In genomic region chr8:116265591-116265990, GRCm38 (mm10) we compare ENCODE assay signal across 25 mouse cellular contexts.
A peak's percentile ranks its signal among the peaks of the same experiment; 100 is the strongest.
DNase-seq lines count a peak whose midpoint lies in the region; ATAC-seq and TF ChIP-seq lines count a peak whose summit lies in the region.
"Had no signal": no experiment of that assay in that cellular context is flagged by ENCODE, and none has a peak within 500 bp of the region (broad histone marks: within the 10 kb centered on the region; RNA-seq: fewer than 3 reads in every experiment).

No protein-coding gene starts in this region.

- TF ChIP-seq POLR2A in liver, adult 2 months (IDR thresholded peaks at IDR 0.05; ENCODE audit: extremely low read depth, insufficient read depth, low read length) = no peak

- no peaks in the 10 kb centered on the region for H3K9me3 ChIP-seq in liver, postnatal 0 days (ENCODE audit: low read length)
- no peaks in the 10 kb centered on the region for H3K9me3 ChIP-seq in intestine, postnatal 0 days (ENCODE audit: control insufficient read depth)
- H3K9me3 ChIP-seq in stomach, postnatal 0 days (ENCODE audit: control insufficient read depth, low read length) = no peaks in the 10 kb centered on the region
- H3K9me3 ChIP-seq: embryonic facial prominence, embryonic 12.5 days; embryonic facial prominence, embryonic 15.5 days; heart, embryonic 10.5 days; hindbrain, embryonic 12.5 days; hindbrain, embryonic 15.5 days had no signal

- no peak for ATAC-seq in liver, postnatal 0 days
- ATAC-seq in intestine, postnatal 0 days = peak; percentile 77
- ATAC-seq in stomach, postnatal 0 days (ENCODE audit: low FRiP score, low TSS enrichment) = peak; percentile 66; the same call in 1 of the 2 replicates
- no peak for ATAC-seq in monocyte, adult 5-6 weeks (replicated peaks; ENCODE audit: insufficient number of reproducible peaks, low FRiP score, low TSS enrichment, poor library complexity, severe bottlenecking)
- ATAC-seq: forebrain, embryonic 14.5 days; forebrain, postnatal 0 days; Patski had no signal

- H3K4me3 ChIP-seq in liver, adult 2 months (ENCODE audit: insufficient read depth, low read depth, low read length) = no peak overlapping the region
- no peak overlapping the region for H3K4me3 ChIP-seq in liver, postnatal 0 days (ENCODE audit: low read depth, low read length)
- H3K4me3 ChIP-seq in intestine, postnatal 0 days (ENCODE audit: low read depth, low read length) = no peak overlapping the region
- no peak overlapping the region for H3K4me3 ChIP-seq in stomach, postnatal 0 days (ENCODE audit: low read depth, low read length)
- H3K4me3 ChIP-seq: embryonic facial prominence, embryonic 12.5 days; embryonic facial prominence, embryonic 15.5 days; gastrocnemius, adult 2 months; heart, adult 2 months; heart, embryonic 10.5 days; hindbrain, embryonic 12.5 days; hindbrain, embryonic 15.5 days had no signal

- H3K4me2 ChIP-seq in liver, postnatal 0 days (ENCODE audit: low read depth, low read length) = no peak overlapping the region
- H3K4me2 ChIP-seq in intestine, postnatal 0 days (replicated peaks; ENCODE audit: low read depth) = no peak overlapping the region
- H3K4me2 ChIP-seq in stomach, postnatal 0 days (replicated peaks; ENCODE audit: low read depth) = no peak overlapping the region
- H3K4me2 ChIP-seq: embryonic facial prominence, embryonic 12.5 days; embryonic facial prominence, embryonic 15.5 days; hindbrain, embryonic 12.5 days; hindbrain, embryonic 15.5 days had no signal

- no peaks in the 10 kb centered on the region for H3K27me3 ChIP-seq in liver, adult 2 months (ENCODE audit: control insufficient read depth, insufficient read depth, low read length)
- no peaks in the 10 kb centered on the region for H3K27me3 ChIP-seq in liver, postnatal 0 days (ENCODE audit: insufficient read depth, low read length)
- no peaks in the 10 kb centered on the region for H3K27me3 ChIP-seq in intestine, postnatal 0 days (replicated peaks; ENCODE audit: control insufficient read depth, insufficient read depth, low read length)
- H3K27me3 ChIP-seq in stomach, postnatal 0 days (ENCODE audit: control insufficient read depth, insufficient read depth, low read length) = no peaks in the 10 kb centered on the region
- H3K27me3 ChIP-seq: embryonic facial prominence, embryonic 12.5 days; embryonic facial prominence, embryonic 15.5 days; hindbrain, embryonic 12.5 days; hindbrain, embryonic 15.5 days had no signal

- peaks cover 7% of the 10 kb centered on the region; the same call in 1 of the 2 replicates for H3K4me1 ChIP-seq in liver, adult 2 months (ENCODE audit: control insufficient read depth, insufficient read depth, low read length)
- no peaks in the 10 kb centered on the region for H3K4me1 ChIP-seq in liver, postnatal 0 days (ENCODE audit: insufficient read depth)
- H3K4me1 ChIP-seq in intestine, postnatal 0 days (replicated peaks; ENCODE audit: control insufficient read depth, insufficient read depth, low read length) = peaks cover 10% of the 10 kb centered on the region
- no peaks in the 10 kb centered on the region for H3K4me1 ChIP-seq in stomach, postnatal 0 days (replicated peaks; ENCODE audit: control insufficient read depth, insufficient read depth)
- H3K4me1 ChIP-seq: embryonic facial prominence, embryonic 15.5 days had no signal

- no peak for TF ChIP-seq CTCF in liver, adult 2 months (IDR thresholded peaks at IDR 0.05; ENCODE audit: low read depth, low read length)
- TF ChIP-seq CTCF in liver, postnatal 0 days (IDR thresholded peaks at IDR 0.05; ENCODE audit: low read depth) = no peak
- TF ChIP-seq CTCF in intestine, postnatal 0 days (IDR thresholded peaks at IDR 0.05; ENCODE audit: low read depth) = no peak
- TF ChIP-seq CTCF in stomach, postnatal 0 days (IDR thresholded peaks at IDR 0.05; ENCODE audit: low read depth) = no peak

- no peaks in the 10 kb centered on the region for H3K36me3 ChIP-seq in liver, adult 2 months (ENCODE audit: control insufficient read depth, insufficient read depth, low read length)
- H3K36me3 ChIP-seq in liver, postnatal 0 days (replicated peaks; ENCODE audit: insufficient read depth, low read length) = no peaks in the 10 kb centered on the region
- no peaks in the 10 kb centered on the region for H3K36me3 ChIP-seq in intestine, postnatal 0 days (ENCODE audit: control insufficient read depth, insufficient read depth)
- H3K36me3 ChIP-seq in stomach, postnatal 0 days (ENCODE audit: control insufficient read depth, insufficient read depth, low read length) = no peaks in the 10 kb centered on the region
- H3K36me3 ChIP-seq: embryonic facial prominence, embryonic 12.5 days; embryonic facial prominence, embryonic 15.5 days; G1E; heart, embryonic 10.5 days; hindbrain, embryonic 12.5 days; hindbrain, embryonic 15.5 days had no signal

- H3K27ac ChIP-seq in liver, adult 2 months (replicated peaks; ENCODE audit: insufficient read depth, low read depth, low read length) = no peak overlapping the region
- H3K27ac ChIP-seq in liver, postnatal 0 days (ENCODE audit: low read depth) = no peak overlapping the region
- H3K27ac ChIP-seq in intestine, postnatal 0 days (ENCODE audit: low read depth, low read length) = no peak overlapping the region
- no peak overlapping the region for H3K27ac ChIP-seq in stomach, postnatal 0 days (replicated peaks)
- H3K27ac ChIP-seq: embryonic facial prominence, embryonic 12.5 days; embryonic facial prominence, embryonic 15.5 days; gastrocnemius, adult 2 months; heart, adult 2 months; heart, embryonic 10.5 days; hindbrain, embryonic 12.5 days; hindbrain, embryonic 15.5 days had no signal

- no peaks in the 10 kb centered on the region for H3K79me2 ChIP-seq in liver, adult 2 months (ENCODE audit: control insufficient read depth, insufficient read depth, low read length)

- WGBS in liver, adult 2 months = 55% methylated on average over 3 of the region's 3 CpGs
- 82% methylated on average over 3 of the region's 3 CpGs for WGBS in liver, postnatal 0 days (ENCODE audit: insufficient replicate concordance)
- 44% methylated on average over 3 of the region's 3 CpGs for WGBS in intestine, postnatal 0 days
- WGBS in stomach, postnatal 0 days = 68% methylated on average over 3 of the region's 3 CpGs

- DNase-seq in liver, adult 2 months (ENCODE audit: extremely low read depth, low read depth, low spot score) = peak; percentile 43
- DNase-seq in liver, postnatal 0 days = no peak
- DNase-seq in stomach, postnatal 0 days (ENCODE audit: low spot score) = peak; percentile 19
- DNase-seq in kidney, adult 9 months = no peak
- DNase-seq in lung, postnatal 10 days = no peak
- DNase-seq: adrenal gland, postnatal 10 days; adrenal gland, postnatal 36 days; B cell, adult 2 months; cerebellum, adult 18-20 months; cerebellum, adult 9-11 months; cerebellum, postnatal 25 days; forebrain, postnatal 0 days; gastrocnemius, adult 2 months; gastrocnemius, postnatal 14 days; heart, adult 2 months had no signal

- H3K9ac ChIP-seq in liver, adult 2 months (ENCODE audit: low read depth, low read length) = no peak overlapping the region
- no peak overlapping the region for H3K9ac ChIP-seq in liver, postnatal 0 days (replicated peaks)
- no peak overlapping the region for H3K9ac ChIP-seq in intestine, postnatal 0 days (ENCODE audit: low read depth, low read length)
- H3K9ac ChIP-seq in stomach, postnatal 0 days (ENCODE audit: low read length) = no peak overlapping the region
- H3K9ac ChIP-seq: embryonic facial prominence, embryonic 12.5 days; embryonic facial prominence, embryonic 15.5 days; forebrain, postnatal 0 days; hindbrain, embryonic 12.5 days; hindbrain, embryonic 15.5 days had no signal

- no peak for TF ChIP-seq EP300 in liver, postnatal 0 days (IDR thresholded peaks at IDR 0.05; ENCODE audit: low read depth)
- no peak for TF ChIP-seq EP300 in stomach, postnatal 0 days (optimal IDR thresholded peaks at IDR 0.05)

Comparison
In these comparisons a context has a peak if more than half of its experiments do, and no peak if none do; other contexts are left out.
1. DNase-seq: peak in liver, adult 2 months (single experiment) and stomach, postnatal 0 days (single experiment); none in liver, postnatal 0 days (single experiment), kidney, adult 9 months (single experiment) and lung, postnatal 10 days (single experiment).
2. ATAC-seq: peak in intestine, postnatal 0 days (single experiment) and stomach, postnatal 0 days (single experiment); none in liver, postnatal 0 days (single experiment) and monocyte, adult 5-6 weeks (single experiment).